Mouse (Mus musculus): ENCODE results near the gene Zhx3.

DNA sequence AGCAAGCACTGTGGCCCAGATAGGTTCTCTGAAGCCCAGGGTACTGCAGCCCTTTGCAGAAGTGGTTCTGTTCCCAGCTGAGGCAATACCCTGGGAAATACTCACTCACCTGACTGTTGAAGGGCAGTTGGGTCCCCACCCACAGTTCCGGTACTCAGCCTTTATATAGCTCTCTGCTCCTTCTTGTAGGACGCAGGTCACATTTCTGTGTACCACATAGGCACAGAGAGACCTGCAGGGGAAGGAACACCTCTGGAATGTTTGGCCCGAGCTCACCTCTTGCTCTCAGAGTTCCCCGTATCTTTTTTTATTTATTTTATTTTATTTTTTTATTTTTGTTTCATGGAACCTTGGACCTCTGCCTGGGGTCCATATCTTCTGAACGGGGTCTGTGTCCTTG, 37.8 kb upstream of the Zhx3 start:
- TF ChIP-seq EP300 (IDR thresholded peaks at IDR 0.05; ENCODE audit: low read depth): no peak
- no peak for TF ChIP-seq CTCF (IDR thresholded peaks at IDR 0.05; ENCODE audit: low read depth)
